28 mouse cellular contexts compared by ENCODE assay signal in genomic region chr4:108598306-108598705, GRCm38 (mm10). TPM values are rescaled to one million over a fixed set of nuclear protein-coding genes. Genes with fewer than 3 reads are reported as not detected.
"Had no signal": no experiment of that assay in that cellular context is flagged by ENCODE, and none has a peak within 500 bp of the region (broad histone marks: within the 10 kb centered on the region; RNA-seq: fewer than 3 reads in every experiment).

No protein-coding gene starts in this region.

- DNase-seq: gastrocnemius, postnatal 14 days; gastrocnemius, postnatal 36 days; heart, adult 18-20 months; heart, postnatal 14 days; heart, postnatal 36 days; kidney, adult 18-20 months; kidney, adult 8-10 months; kidney, postnatal 10 days; kidney, postnatal 25 days; kidney, postnatal 4 days; liver; liver, embryonic 13.5 days had no signal

- ATAC-seq: hindbrain, embryonic 16.5 days; inflammation-experienced regulatory T-cells, adult 6 months; intestine, embryonic 15.5 days had no signal

- H3K9ac ChIP-seq: heart, embryonic 13.5 days; heart, embryonic 15.5 days; hindbrain, embryonic 12.5 days; hindbrain, embryonic 14.5 days; intestine, embryonic 15.5 days; limb, embryonic 12.5 days; liver, embryonic 13.5 days had no signal

- H3K9me3 ChIP-seq: heart, embryonic 15.5 days; hindbrain, embryonic 12.5 days; intestine, embryonic 15.5 days; limb, embryonic 10.5 days; liver, embryonic 13.5 days had no signal

- H3K4me2 ChIP-seq: heart, embryonic 11.5 days; heart, embryonic 13.5 days; heart, embryonic 15.5 days; hindbrain, embryonic 12.5 days; hindbrain, embryonic 14.5 days; intestine, embryonic 15.5 days; limb, embryonic 12.5 days; liver, embryonic 11.5 days; liver, embryonic 13.5 days had no signal

- H3K4me3 ChIP-seq: heart, embryonic 13.5 days; heart, embryonic 15.5 days; hindbrain, embryonic 10.5 days; hindbrain, embryonic 12.5 days; intestine, embryonic 15.5 days; layer of hippocampus, adult 2 months; left cerebral cortex, adult 2 months; limb, embryonic 10.5 days; limb, embryonic 12.5 days; liver, embryonic 13.5 days had no signal

- H3K27me3 ChIP-seq: heart, embryonic 13.5 days; heart, embryonic 15.5 days; hindbrain, embryonic 12.5 days; intestine, embryonic 15.5 days; limb, embryonic 12.5 days; liver, embryonic 13.5 days had no signal

- H3K4me1 ChIP-seq: hindbrain, embryonic 10.5 days; hindbrain, embryonic 12.5 days; intestine, embryonic 15.5 days; limb, embryonic 10.5 days; limb, embryonic 12.5 days; liver, embryonic 13.5 days had no signal

- H3K27ac ChIP-seq: heart, embryonic 13.5 days; heart, embryonic 15.5 days; hindbrain, embryonic 10.5 days; hindbrain, embryonic 12.5 days; hindbrain, embryonic 14.5 days; intestine, embryonic 15.5 days; layer of hippocampus, adult 2 months; left cerebral cortex, adult 2 months; limb, embryonic 10.5 days; limb, embryonic 12.5 days; liver, embryonic 13.5 days had no signal

RNA-seq across cellular contexts. Expression of gene Orc1, which starts 19.1 kb away (rescaled TPM):
- total RNA-seq: gastrocnemius, adult 8-10 months; left cerebral cortex, adult 2 months; left cerebral cortex, postnatal 36 days had no signal
